Mouse (Mus musculus) thymus, adult 2 months (tissue): Measurements from ENCODE around the gene Mpp6.

Experiments used
- CTCF ChIP-seq: fragments of 200-500 bp; IDR thresholded peaks from 2 replicates; pipeline ENCODE4 v1.5.1; 2012; ENCODE audit warnings: mild to moderate bottlenecking, control low read depth, low read length, moderate library complexity, borderline replicate concordance; ENCODE audit not compliant: control insufficient read depth, poor library complexity, insufficient read depth; ENCODE audit errors: extremely low read depth
- POLR2A ChIP-seq: fragments of 200-500 bp; IDR thresholded peaks from 2 replicates; pipeline ENCODE4 v1.6.1; 2012; ENCODE audit warnings: mild to moderate bottlenecking, low read length, control low read depth, moderate library complexity; ENCODE audit not compliant: control insufficient read depth, poor library complexity, insufficient read depth; ENCODE audit errors: extremely low read depth

GRCm38 (mm10) chr6:50122835-50123234 is 12.8 kb downstream of the Mpp6 start:
- TF ChIP-seq POLR2A (no peak), CTCF (no peak)
